Mouse (Mus musculus): ENCODE measurements around the gene Mnd1.

Gene Mnd1

DNA sequence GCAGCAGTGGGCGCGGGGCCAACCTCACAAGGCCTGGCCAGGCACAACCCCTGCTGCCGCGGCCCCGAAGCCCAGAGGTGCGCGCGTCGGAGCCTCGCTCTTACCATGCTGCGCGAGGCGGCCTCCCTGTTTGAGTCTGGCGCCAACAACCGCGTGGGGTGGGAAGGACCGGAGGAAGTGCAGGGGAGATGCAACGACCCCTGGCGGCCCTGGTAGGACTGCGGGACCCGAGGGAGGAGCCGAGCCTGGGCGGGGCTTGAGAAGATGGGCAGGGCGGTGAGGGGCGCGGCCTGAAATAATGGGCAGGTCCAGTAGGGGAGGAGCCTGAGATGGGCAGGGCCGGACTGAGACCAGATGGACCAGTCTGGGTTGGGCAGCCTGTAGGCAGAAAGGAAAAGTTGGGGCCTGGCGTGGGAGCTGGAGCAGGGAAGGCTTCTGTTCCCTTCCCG lies at the start of gene Mnd1:
Gene Mnd1, minus strand, starts transcription at position 229 of the 449 bp plus-strand sequence.
- peak; percentile 92 for DNase-seq (ENCODE audit: low spot score)

DNA sequence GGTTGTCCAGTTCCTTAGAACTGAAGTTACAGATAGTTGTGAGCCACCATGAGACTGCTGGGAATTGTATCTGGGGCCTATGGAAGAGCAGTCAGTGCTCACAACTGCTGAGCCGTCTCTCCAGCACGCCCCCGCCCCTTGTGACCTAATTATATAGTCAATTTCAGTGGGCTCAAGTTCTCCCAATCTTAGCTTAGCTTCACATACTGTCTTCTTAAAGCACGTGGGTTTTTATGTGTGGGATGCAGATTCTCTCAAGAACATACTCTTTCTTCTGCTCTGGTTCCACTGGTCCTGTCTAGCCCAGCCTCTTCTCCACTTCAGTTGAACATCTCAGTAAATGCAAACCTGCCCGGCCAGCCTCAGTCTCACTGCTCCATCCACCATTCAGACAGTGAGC lies 49.1 kb upstream of the Mnd1 start:
- no peak for DNase-seq (ENCODE audit: low spot score)

DNA sequence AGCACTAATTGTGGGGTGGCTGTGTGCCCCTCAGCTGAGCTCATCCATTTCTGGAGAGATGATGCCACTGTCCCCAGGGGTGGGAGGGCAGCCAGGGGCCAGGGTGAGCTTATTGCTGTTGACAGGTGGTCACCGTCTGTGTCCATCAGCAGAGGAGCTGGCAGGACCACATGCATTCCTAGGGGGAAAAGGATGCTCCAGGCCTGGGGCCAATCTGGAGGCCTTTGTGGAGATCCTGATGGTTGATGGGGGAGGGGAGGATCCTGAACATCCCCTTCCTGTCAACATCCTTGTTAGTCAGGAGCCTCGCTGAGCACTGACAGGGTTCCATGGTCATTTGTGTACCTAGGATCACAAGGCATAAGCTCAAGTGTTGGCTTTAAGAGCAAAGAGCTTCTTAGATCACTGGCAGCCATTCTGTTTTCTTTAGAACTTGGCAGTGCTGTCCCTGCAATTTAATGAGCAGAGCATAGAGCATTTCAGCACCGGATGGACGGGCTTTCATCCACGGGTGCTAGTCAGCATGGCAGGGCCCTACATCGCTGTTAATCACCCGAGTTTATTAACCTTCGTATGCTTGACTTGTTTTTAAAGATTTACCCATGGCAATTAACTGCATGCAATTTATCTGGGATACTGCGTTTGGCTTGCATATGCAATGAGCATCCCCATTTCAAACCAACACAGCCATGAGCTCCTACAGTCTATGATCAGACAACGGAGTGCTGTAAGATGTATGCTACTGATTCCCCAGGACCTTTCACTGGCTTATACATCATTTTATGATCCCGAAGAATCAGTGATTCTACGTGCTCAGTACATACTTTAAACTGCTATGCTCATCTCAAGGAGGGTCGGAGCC lies 45.2 kb upstream of the Mnd1 start:
- no peak for DNase-seq (ENCODE audit: low spot score)

DNA sequence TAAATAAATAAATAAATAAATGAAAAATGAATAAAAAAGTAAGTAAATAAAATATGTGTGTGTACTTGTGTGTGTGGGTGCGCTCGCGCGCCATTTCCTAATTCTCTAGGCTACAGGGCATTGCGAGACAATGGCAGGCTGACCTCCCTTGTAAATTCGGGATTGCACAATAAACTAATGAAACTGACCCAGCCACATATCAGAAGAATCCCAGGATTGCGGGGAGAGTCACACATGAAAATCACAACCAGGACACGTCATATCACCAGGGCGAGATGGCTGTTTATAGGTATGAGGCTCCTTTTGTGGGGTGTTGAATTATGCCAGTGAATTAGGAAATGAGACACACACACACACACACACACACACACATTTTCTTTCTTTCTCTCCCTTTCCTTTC lies 43.9 kb upstream of the Mnd1 start:
- no peak for DNase-seq (ENCODE audit: low spot score)

DNA sequence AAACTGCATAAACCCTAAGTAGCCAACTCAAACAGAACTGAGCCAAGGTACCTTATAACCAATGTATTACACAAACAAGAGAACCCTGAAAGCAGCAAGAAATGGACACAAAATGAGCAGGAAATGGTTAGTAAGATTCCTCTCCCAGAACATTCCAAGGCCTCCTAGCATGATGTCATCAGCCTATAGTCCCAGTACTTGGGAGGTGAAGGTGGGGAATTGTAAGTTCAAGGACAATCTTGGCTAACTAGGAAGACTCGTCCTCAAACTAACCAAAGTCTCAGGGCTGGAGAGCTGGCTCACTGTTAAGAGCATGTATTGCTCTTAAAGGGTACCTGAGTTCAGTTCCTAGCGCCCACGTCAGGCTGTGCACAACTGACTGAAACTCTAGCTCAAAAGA lies 42.6 kb upstream of the Mnd1 start:
- DNase-seq (ENCODE audit: low spot score): no peak

DNA sequence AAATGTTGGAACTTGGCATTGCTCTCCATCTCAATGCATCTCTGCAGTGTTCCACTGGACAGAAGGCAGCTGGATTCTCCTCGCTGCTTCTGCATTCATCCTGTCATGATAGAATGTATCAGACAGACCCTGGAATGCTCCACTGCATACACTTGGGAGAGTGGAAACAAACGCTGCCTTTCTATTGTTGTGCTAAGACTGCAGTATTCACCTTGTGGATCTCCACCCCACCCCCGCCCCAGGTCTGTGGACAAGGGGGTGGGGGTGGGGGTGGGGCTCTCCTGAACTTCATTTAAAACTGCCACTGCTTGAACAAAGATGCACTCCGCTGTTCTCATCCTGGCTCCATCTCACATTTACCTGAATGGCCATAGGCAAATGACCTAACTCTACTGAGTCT lies 38.3 kb upstream of the Mnd1 start:
- no peak for DNase-seq (ENCODE audit: low spot score)

DNA sequence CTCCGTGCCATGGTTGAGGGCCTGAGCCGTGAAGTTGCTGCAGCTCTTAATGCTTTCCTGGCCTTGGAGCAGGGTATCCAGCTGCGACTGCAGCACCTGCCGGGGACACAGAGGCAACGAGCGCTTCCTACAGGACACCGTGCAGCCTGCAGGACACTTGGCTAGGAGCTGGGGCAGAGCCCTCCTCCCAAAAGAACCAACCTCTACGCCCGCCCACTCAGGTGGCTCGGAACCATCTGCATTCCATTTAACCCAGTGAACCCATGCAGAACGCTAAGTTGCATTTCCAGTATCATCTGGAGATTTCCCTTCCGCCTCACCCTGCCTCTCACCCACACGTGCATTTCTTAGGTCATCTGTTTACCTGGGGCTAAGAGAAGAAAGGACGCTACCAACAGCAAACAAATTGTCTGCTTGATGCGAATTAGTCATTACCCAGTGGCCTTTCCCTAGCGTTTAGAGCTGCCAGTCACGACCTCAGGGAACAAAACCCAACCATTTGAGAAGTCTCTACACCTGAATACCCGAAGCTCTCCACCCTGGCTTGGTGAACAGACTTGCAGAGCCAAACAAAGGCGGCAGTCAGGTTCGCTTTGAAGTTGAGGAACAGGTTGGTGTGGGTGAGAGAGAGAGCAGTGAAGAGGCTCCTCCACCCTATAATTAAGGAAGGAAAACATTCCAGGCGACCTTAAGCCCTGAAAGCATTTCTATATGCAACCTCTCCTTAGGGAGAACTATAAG lies 35.7 kb upstream of the Mnd1 start:
- no peak for DNase-seq (ENCODE audit: low spot score)

DNA sequence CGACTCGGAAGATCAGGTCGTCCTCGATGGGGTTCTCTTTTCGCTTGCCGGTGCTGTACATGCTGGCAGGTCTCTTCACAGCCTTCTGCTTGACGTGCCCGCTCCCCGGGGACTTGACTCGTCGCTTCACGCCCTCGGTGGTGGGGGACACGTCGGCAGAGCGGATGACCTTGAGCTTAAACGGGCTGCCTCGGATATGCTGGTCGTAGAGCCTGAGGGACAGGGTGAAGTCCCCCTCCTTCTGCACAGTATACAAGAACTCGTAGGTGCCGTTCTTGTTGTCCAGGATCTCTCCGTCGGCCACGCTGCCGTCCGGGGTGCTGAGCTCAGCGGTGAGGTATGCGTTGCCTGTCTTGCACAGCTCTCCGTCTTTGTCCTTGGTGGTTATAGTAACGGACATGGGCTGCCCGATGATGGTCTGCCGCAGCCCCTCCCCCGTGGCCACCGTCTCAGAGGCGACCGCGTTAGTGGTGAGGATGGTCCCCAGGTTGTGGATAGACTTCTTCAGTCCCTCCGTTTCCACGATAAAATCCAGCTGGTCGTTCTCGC lies 35.0 kb upstream of the Mnd1 start:
- DNase-seq (ENCODE audit: low spot score): peak; percentile 8

DNA sequence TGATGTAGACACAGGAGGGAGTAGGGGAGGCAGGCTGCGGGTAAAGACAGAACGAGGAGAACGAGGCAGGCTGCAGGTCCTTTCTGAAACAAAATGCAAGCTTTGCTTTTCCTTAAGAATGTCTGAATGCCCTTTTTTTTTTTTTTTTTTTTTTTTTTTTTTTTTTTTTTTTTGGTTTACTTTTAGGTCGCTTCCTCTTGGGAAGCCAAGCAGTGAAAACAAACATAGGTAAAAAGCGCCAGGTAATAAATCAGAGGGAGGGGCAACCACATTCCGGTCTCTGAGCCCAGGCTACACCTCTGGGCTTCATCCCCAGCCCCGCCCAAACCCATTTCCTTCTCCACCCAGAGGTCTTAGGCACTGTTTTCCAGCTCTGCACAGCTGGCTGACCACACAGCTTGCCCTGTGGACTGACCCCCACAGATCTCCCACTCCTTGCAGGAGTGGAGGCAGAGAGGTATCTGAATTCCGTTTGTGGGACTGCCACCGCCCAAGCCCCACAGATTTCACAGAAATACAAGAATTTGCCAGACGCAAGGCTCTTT lies 34.1 kb upstream of the Mnd1 start:
- no peak for DNase-seq (ENCODE audit: low spot score)

DNA sequence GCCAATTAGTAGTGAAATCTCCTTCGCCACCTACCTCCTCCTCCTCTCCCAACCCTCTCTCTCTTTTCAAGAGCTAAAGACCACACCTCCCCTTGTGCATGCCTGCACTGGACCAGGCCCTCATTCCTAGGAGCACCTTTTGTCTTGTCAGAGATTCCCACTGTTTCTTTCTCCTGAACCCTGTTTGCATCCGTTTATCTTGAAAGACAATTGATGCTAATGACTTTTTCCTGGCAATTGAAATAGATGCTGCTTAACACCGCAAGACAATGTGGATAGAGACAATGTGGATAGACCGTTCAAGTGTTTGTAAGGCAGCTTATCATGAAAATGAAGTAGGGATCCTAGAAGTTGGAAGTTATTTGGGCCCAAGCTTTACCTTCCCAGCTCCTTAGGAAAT lies 26.1 kb upstream of the Mnd1 start:
- no peak for DNase-seq (ENCODE audit: low spot score)

DNA sequence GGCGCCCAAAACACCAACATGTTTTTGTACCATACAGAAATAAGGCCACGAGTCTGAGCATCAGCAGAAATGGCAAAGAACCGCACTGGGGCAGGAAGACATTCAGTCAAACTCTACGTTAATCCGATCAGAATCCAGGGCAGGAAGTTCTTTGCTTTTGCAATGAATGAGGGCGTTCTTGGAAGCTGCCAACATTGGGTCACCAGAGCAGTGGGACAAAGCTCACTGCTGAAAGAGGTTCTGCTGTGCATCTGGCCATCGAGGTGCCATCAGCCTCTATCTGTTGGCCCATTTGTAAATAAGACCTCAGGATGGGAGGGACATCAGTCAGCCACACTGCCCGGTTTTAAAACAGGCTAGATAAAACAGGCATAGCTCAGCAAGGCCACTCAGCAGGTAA lies 25.5 kb upstream of the Mnd1 start:
- DNase-seq (ENCODE audit: low spot score): no peak

DNA sequence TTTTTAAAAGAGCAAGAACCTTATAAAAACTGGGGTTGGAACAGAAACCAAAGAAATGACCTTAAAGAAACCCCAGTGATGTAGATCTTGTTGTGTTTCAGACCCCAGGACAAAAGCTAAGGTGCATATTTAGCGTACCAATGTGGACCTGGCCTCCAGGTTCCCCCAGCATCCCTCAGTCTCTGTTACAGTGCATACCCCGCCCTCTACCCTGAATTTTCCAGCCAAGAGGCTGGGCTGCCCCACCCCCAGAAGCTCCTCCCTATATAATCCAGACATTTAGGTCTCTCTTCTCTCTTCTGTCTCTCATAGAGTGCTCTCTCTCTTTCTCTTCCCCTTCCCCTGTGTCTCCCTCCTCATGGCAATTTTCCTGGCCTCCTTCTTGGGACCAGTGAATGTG lies 24.7 kb upstream of the Mnd1 start:
- no peak for DNase-seq (ENCODE audit: low spot score)

DNA sequence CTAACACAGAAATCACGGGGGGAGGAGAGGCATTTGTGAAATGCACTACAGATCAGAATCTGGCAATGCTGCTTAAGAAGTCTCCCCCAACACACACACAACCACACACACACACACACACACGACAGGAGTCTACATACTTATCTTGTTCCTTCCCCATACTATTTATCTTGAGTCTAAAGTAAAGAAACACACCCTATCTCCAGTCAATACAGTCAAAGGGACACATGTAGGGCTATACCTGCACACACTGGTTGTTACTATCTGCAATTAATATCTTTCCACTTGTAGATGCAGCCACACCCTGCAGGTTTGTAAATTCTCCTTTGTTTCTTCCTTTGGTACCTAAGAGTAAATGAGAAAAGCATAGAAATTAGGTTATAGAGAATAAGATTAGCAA lies 22.2 kb upstream of the Mnd1 start:
- no peak for DNase-seq (ENCODE audit: low spot score)

DNA sequence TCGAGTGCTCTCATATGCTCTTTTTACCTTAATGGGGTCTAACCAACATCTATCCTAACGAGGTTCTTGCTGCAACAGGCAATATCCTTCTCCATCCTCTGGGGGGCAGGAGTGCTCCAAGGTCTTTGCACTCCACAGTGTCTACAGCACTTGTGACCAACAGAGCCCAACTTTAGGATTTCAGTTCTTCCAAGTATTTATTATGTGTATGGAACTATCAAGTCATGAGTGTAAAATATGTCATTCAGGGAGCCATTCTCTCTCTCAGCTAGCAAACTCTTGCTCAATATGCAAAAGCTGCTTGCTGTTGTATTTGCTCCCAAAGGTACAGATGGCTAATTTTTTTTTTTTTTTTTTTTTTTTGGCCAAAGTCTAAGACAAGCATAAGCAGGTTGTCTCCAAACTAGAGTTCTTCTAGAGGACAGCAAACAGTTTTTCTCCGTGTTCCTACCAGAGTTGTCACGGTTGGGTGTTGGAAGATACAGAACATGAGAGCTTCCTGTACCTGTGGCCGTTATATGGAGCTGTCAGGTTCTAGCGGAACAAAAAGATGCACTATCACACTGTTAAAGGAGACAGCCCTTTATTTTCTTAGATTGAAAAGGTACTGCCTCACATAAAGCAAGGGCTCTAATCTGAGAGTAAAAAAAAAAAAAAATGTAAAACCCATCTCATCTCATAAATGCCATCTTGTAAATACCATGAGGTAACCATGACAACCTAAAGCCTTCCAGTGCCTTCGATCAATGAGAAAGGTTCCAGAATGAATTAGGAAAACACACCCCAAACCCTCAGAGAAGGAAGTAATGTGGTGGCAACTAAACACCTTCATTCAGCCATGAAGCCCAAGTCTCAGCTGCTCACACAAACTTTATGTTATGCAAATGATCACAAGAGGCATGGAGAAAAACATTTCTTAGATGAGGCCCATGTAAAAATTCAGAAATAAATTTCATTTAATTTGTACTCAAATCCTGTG lies 20.0 kb upstream of the Mnd1 start:
- peak; percentile 54 for DNase-seq (ENCODE audit: low spot score)

DNA sequence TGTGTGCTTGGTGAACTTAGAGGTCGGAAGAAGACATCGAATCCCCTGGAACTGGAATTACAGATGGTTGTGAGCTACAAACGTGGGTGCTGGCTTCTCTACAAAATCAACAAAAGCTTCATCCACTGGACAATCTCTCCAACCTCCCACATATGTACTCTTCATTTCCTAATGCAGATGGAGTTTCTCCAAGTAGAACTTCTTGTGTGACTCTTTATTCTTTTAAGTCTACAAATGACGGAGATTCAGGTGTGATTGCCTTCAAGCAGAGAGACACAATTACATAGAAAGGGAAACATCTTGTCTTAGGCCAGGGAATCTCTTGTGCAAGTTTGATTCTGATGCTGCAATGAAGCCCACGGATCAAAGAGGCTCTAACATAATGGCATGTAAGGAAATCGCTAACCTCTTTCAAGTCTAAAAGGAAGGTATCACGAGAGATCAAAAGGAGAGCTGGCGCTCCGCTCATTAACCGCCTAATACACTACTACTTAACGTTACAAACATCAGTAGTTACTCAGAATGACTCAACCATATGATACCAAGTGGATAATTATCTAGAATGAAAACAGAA lies 18.1 kb upstream of the Mnd1 start, which contains the start of gene Gm6525:
Gene Gm6525, plus strand, starts transcription at position 524 of the 574 bp plus-strand sequence.
- DNase-seq (ENCODE audit: low spot score): no peak

DNA sequence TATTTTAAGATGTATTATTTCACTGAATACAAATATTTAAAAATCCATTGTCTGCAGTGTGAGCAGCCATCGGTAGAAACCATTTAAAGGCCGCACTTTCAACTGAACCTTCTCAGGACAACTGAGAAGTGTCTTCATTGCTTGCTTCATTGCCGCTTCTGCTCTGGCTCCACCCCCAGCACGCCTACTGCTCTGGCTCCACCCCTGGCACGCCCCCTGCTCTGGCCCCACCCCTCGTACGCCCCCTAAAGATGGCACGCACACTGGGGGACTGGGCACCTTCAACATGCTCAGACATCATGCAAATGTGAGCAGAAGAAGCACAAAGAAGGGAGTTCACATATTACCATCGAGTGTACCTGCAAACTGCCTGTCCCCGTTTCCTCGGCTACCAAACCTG lies 16.8 kb upstream of the Mnd1 start:
- DNase-seq (ENCODE audit: low spot score): no peak

DNA sequence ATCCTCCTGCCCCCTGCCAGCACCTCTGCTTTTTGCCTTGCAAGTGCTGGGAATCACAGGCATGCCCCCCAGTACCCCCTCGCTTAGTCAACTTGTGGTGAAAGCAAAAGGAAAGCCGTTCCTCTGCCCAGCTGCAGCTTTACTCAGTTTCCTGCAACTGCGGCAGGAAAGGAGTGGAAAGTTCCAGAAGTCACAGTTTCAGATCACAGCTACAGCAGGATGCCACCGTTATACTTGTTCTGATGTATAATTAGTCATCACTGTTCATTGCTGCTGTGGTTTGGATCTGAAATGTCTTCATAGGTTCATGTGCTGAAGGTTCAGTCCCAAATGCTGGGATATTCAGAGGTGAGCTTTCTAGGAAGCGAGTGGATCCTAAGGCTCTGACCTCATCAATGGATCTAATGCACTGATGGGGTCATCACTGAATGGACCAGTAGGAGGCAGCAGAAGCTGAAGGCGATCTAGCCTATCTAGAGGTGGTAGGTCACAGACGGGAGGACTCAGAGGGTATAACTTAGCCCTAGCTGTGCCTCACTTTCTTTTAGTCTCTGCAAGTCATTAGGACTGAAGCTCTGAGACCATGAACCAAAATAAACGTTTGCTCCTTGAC lies 13.9 kb upstream of the Mnd1 start:
- DNase-seq (ENCODE audit: low spot score): no peak

DNA sequence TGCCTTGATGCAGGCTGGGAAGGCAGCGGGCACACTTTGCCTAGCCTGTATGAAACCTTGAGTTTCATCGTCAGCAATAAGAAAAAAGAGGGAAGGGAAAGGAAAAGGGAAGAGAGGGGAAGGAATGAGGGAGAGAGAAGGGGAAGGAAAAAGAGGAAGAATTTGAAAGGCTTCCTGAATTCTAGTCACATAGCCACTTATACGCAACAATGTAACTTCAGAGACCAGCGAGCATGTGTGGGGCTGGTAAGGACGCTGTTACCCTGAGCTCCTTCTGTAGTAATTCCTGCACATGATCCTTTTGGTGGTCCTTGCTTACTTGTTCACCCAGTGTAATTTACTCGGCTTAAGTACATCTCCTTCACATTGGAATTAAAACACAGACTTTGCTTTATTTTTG lies 13.4 kb upstream of the Mnd1 start:
- DNase-seq (ENCODE audit: low spot score): no peak

DNA sequence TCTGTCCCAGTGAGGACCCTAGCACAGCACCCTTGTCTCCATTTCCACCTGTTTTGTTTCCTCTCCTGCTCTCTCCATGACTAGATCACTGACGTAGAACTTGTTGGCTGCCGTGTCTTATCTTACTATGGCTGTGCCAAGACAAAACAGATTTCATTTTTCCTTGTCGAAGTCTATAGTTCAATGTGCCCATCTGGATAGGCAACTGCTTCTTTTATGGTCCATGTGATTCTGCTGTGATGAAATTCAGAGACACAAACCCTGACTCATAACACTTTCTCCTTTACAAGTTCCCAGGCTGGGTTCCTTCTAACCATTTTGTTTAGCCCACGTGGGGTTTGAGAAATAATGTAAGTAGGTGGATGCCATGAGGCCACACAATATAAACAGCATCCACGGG lies 10.5 kb upstream of the Mnd1 start:
- no peak for DNase-seq (ENCODE audit: low spot score)

DNA sequence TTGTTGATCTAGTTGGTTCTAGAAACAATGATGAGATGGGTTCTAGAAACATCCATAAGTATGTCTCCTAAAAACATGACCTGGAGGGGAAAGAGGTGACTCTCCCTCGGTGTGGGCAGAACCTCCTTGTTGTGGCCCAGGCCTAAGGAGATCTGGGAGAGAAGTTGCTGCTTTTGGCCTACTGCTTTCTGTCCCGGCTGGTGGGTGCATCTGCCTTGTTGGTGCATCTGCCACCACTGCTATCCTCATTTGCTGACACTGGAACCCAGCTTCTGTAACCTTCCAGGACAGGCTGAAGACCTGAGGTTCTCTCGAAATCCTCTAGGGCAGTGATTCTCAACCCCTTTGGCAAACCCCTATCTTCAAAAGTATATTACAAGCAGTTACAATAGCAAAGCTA lies 9.8 kb upstream of the Mnd1 start:
- no peak for DNase-seq (ENCODE audit: low spot score)
